Mouse (Mus musculus): ENCODE results near the gene Otud6a.

- TF ChIP-seq CTCF (IDR thresholded peaks at IDR 0.05; ENCODE audit: low read depth) (no peak), EP300 (IDR thresholded peaks at IDR 0.05; ENCODE audit: low read depth) (no peak)
Observed at GRCm38 (mm10) chrX:100389887-100390286, 38.9 kb upstream of the Otud6a start.

Measured in heart, postnatal 0 days (tissue).